Mouse (Mus musculus): Measurements from ENCODE around the gene Tenm4. TPM values are rescaled to one million over a fixed set of nuclear protein-coding genes. Genes with fewer than 3 reads are reported as not detected.
A peak's percentile ranks its signal among the peaks of the same experiment; 100 is the strongest.

Tenm4 gene
- polyA plus RNA-seq, 1 experiment from 2014 or later: 33.1 TPM

- H3K27ac ChIP-seq: no peak overlapping the region
- H3K9me3 ChIP-seq: no peaks in the 10 kb centered on the region
- H3K27me3 ChIP-seq: 0 out of 2 replicates have a peak, but pooled peaks cover 3% of the 10 kb centered on the region
- 79% methylated on average over 4 of the region's 4 CpGs for WGBS
- no peak for ATAC-seq (ENCODE audit: low FRiP score)
- H3K4me1 ChIP-seq (replicated peaks): peaks cover 12% of the 10 kb centered on the region
- no peaks in the 10 kb centered on the region for H3K36me3 ChIP-seq
- no peak overlapping the region for H3K9ac ChIP-seq
- no peak overlapping the region for H3K4me2 ChIP-seq
- H3K4me3 ChIP-seq: no peak overlapping the region
Measured at GRCm38 (mm10) chr7:96565806-96566205, 394.8 kb downstream of the Tenm4 start.

- no peak overlapping the region for H3K27ac ChIP-seq
- peaks cover 12% of the 10 kb centered on the region for H3K4me1 ChIP-seq (replicated peaks)
- no peaks in the 10 kb centered on the region for H3K36me3 ChIP-seq
- no peak overlapping the region for H3K9ac ChIP-seq
- no peak overlapping the region for H3K4me3 ChIP-seq
- no peak overlapping the region for H3K4me2 ChIP-seq
- no peaks in the 10 kb centered on the region for H3K9me3 ChIP-seq
- 96% methylated on average over 4 of the region's 4 CpGs for WGBS
- ATAC-seq (ENCODE audit: low FRiP score): no peak
- H3K27me3 ChIP-seq: 0 out of 2 replicates have a peak, but pooled peaks cover 3% of the 10 kb centered on the region
Measured at GRCm38 (mm10) chr7:96566260-96566659, 395.2 kb downstream of the Tenm4 start.

GRCm38 (mm10) chr7:96568034-96568433 is 397.0 kb downstream of the Tenm4 start:
- no peak for ATAC-seq (ENCODE audit: low FRiP score)
- Histone ChIP-seq H3K27me3 (0 out of 2 replicates have a peak, but pooled peaks cover 3% of the 10 kb centered on the region), H3K4me1 (replicated peaks) (peaks cover 10% of the 10 kb centered on the region), H3K27ac (no peak overlapping the region), H3K9me3 (no peaks in the 10 kb centered on the region), H3K36me3 (no peaks in the 10 kb centered on the region), H3K4me2 (no peak overlapping the region), H3K9ac (no peak overlapping the region), H3K4me3 (no peak overlapping the region)
- 84% methylated on average over 3 of the region's 3 CpGs for WGBS

- Histone ChIP-seq H3K27ac (no peak overlapping the region), H3K4me1 (replicated peaks) (peaks cover 19% of the 10 kb centered on the region), H3K9ac (no peak overlapping the region), H3K4me2 (no peak overlapping the region), H3K27me3 (0 out of 2 replicates have a peak, but pooled peaks cover 3% of the 10 kb centered on the region), H3K4me3 (no peak overlapping the region), H3K36me3 (no peaks in the 10 kb centered on the region), H3K9me3 (no peaks in the 10 kb centered on the region)
- ATAC-seq (ENCODE audit: low FRiP score): no peak
Measured at GRCm38 (mm10) chr7:96570965-96571364, 399.9 kb downstream of the Tenm4 start.

GRCm38 (mm10) chr7:96572995-96573394 is 401.9 kb downstream of the Tenm4 start:
- WGBS: 91% methylated on average over 7 of the region's 7 CpGs
- 0 out of 2 replicates have a peak, but pooled peaks cover 3% of the 10 kb centered on the region for H3K27me3 ChIP-seq
- no peak overlapping the region for H3K9ac ChIP-seq
- H3K4me1 ChIP-seq (replicated peaks): peaks cover 26% of the 10 kb centered on the region
- H3K9me3 ChIP-seq: no peaks in the 10 kb centered on the region
- ATAC-seq (ENCODE audit: low FRiP score): no peak
- H3K36me3 ChIP-seq: no peaks in the 10 kb centered on the region
- no peak overlapping the region for H3K4me3 ChIP-seq
- no peak overlapping the region; the same call in 1 of the 2 replicates for H3K27ac ChIP-seq
- H3K4me2 ChIP-seq: no peak overlapping the region

- no peaks in the 10 kb centered on the region for H3K36me3 ChIP-seq
- no peaks in the 10 kb centered on the region for H3K9me3 ChIP-seq
- peak overlapping the region; percentile 69 for H3K27ac ChIP-seq
- H3K9ac ChIP-seq: no peak overlapping the region
- H3K4me3 ChIP-seq: no peak overlapping the region
- peaks cover 24% of the 10 kb centered on the region for H3K4me1 ChIP-seq (replicated peaks)
- WGBS: 54% methylated on average over 7 of the region's 7 CpGs
- H3K4me2 ChIP-seq: no peak overlapping the region
- peak; percentile 88 for ATAC-seq (ENCODE audit: low FRiP score)
- H3K27me3 ChIP-seq: 0 out of 2 replicates have a peak, but pooled peaks cover 3% of the 10 kb centered on the region
Measured at GRCm38 (mm10) chr7:96575202-96575650, 404.2 kb downstream of the Tenm4 start.

GRCm38 (mm10) chr7:96582752-96583151 is 411.7 kb downstream of the Tenm4 start:
- no peaks in the 10 kb centered on the region for H3K4me1 ChIP-seq (replicated peaks)
- H3K36me3 ChIP-seq: no peaks in the 10 kb centered on the region
- ATAC-seq (ENCODE audit: low FRiP score): no peak
- H3K27me3 ChIP-seq: no peaks in the 10 kb centered on the region
- H3K27ac ChIP-seq: no peak overlapping the region
- H3K9me3 ChIP-seq: no peaks in the 10 kb centered on the region
- no peak overlapping the region for H3K4me3 ChIP-seq
- H3K4me2 ChIP-seq: no peak overlapping the region
- H3K9ac ChIP-seq: no peak overlapping the region
- WGBS: 57% methylated on average over 6 of the region's 6 CpGs

- H3K9me3 ChIP-seq: no peaks in the 10 kb centered on the region
- H3K9ac ChIP-seq: no peak overlapping the region
- H3K4me2 ChIP-seq: no peak overlapping the region
- no peak overlapping the region for H3K27ac ChIP-seq
- H3K36me3 ChIP-seq: no peaks in the 10 kb centered on the region
- H3K4me1 ChIP-seq (replicated peaks): no peaks in the 10 kb centered on the region
- H3K27me3 ChIP-seq: no peaks in the 10 kb centered on the region
- ATAC-seq (ENCODE audit: low FRiP score): no peak
- no peak overlapping the region for H3K4me3 ChIP-seq
Measured at GRCm38 (mm10) chr7:96587403-96587802, 416.4 kb downstream of the Tenm4 start.

GRCm38 (mm10) chr7:96588567-96588966 is 417.5 kb downstream of the Tenm4 start:
- Histone ChIP-seq H3K27ac (no peak overlapping the region), H3K27me3 (no peaks in the 10 kb centered on the region), H3K36me3 (no peaks in the 10 kb centered on the region), H3K4me1 (replicated peaks) (no peaks in the 10 kb centered on the region), H3K9ac (no peak overlapping the region), H3K9me3 (no peaks in the 10 kb centered on the region), H3K4me2 (no peak overlapping the region), H3K4me3 (no peak overlapping the region)
- no peak for ATAC-seq (ENCODE audit: low FRiP score)
- WGBS: 96% methylated on average over 6 of the region's 6 CpGs

GRCm38 (mm10) chr7:96595535-96596295 is 424.7 kb downstream of the Tenm4 start:
- peaks cover 4% of the 10 kb centered on the region; the same call in 1 of the 2 replicates for H3K4me1 ChIP-seq (replicated peaks)
- H3K4me2 ChIP-seq: no peak overlapping the region
- 69% methylated on average over 9 of the region's 9 CpGs for WGBS
- H3K4me3 ChIP-seq: no peak overlapping the region
- no peaks in the 10 kb centered on the region for H3K9me3 ChIP-seq
- 0 out of 2 replicates have a peak overlapping the region, but pooled peaks have one; percentile 35 for H3K27ac ChIP-seq
- no peaks in the 10 kb centered on the region for H3K36me3 ChIP-seq
- no peaks in the 10 kb centered on the region for H3K27me3 ChIP-seq
- ATAC-seq (ENCODE audit: low FRiP score): 0 out of 2 replicates have a peak, but pooled peaks have one; percentile 7
- H3K9ac ChIP-seq: no peak overlapping the region

- no peak for ATAC-seq (ENCODE audit: low FRiP score)
- H3K27me3 ChIP-seq: no peaks in the 10 kb centered on the region
- H3K9me3 ChIP-seq: no peaks in the 10 kb centered on the region
- H3K4me2 ChIP-seq: no peak overlapping the region
- no peak overlapping the region for H3K4me3 ChIP-seq
- H3K27ac ChIP-seq: no peak overlapping the region
- H3K36me3 ChIP-seq: no peaks in the 10 kb centered on the region
- peaks cover 4% of the 10 kb centered on the region; the same call in 1 of the 2 replicates for H3K4me1 ChIP-seq (replicated peaks)
- 54% methylated on average over 9 of the region's 9 CpGs for WGBS
- no peak overlapping the region for H3K9ac ChIP-seq
Measured at GRCm38 (mm10) chr7:96596402-96597195, 425.6 kb downstream of the Tenm4 start.

GRCm38 (mm10) chr7:96597871-96598270 is 426.8 kb downstream of the Tenm4 start:
- H3K27me3 ChIP-seq: no peaks in the 10 kb centered on the region
- no peak overlapping the region for H3K9ac ChIP-seq
- no peak overlapping the region for H3K4me3 ChIP-seq
- whole genome bisulfite sequencing: 91% methylated on average over 4 of the region's 4 CpGs
- H3K4me2 ChIP-seq: no peak overlapping the region
- no peak for ATAC-seq (ENCODE audit: low FRiP score)
- no peaks in the 10 kb centered on the region for H3K36me3 ChIP-seq
- H3K27ac ChIP-seq: no peak overlapping the region
- no peaks in the 10 kb centered on the region for H3K9me3 ChIP-seq
- H3K4me1 ChIP-seq (replicated peaks): peaks cover 4% of the 10 kb centered on the region; the same call in 1 of the 2 replicates
